Mouse (Mus musculus): ENCODE results near the gene Zfp956.
A peak's percentile ranks its signal among the peaks of the same experiment; 100 is the strongest.
"Not testable (repeated sequence)": the region's sequence is repeated elsewhere in the genome, so short reads cannot be mapped to it uniquely, and the experiment has no call there.

Zfp956 gene

DNA sequence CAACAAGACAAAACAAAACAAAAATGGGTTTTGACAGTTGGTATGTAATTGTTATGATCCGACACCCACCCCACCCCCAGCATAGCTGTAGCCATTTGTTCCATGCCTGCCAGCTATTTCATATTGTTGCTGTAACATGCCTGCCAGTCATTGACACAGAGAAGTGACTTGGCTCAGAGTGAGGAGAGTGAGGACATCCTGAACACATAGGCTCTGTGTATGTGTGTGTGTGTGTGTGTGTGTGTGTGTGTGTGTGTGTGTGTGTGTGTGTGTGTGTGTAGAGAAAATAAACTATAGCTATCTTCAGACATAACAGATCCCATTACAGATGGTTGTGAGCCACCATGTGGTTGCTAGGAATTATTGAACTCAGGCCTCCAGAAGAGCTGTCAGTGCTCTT is 15.0 kb downstream of the Zfp956 start:
- not testable (repeated sequence) for DNase-seq (ENCODE audit: low spot score in 2 of 2)

- DNase-seq (ENCODE audit: low spot score in 2 of 2): no peak
Measured at GRCm38 (mm10) chr6:47974599-47974998, 21.4 kb downstream of the Zfp956 start.

GRCm38 (mm10) chr6:47978897-47979368 is 25.7 kb downstream of the Zfp956 start:
- DNase-seq (ENCODE audit: low spot score in 2 of 2): peak; percentile 60 to 68

DNA sequence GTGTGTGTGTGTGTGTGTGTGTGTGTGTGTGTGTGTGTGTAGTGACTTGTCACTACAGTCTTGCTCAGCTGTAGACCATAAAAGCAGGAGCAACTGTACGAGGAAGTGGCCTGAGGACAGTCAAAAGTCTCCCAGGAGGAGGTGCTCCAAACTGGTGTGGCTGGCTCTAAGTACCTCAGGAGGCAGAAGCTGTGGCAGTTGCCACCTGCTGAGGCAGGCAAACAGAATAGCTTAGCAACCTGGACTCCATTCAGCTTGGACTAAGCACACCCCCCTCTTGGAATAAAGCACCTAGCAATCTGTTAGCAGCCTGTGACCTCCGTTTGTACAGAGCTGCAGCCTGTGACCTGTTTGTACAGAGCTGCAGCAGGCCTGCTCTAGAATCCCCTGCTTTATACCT is 30.7 kb downstream of the Zfp956 start:
- DNase-seq (ENCODE audit: low spot score in 2 of 2): no peak

DNA sequence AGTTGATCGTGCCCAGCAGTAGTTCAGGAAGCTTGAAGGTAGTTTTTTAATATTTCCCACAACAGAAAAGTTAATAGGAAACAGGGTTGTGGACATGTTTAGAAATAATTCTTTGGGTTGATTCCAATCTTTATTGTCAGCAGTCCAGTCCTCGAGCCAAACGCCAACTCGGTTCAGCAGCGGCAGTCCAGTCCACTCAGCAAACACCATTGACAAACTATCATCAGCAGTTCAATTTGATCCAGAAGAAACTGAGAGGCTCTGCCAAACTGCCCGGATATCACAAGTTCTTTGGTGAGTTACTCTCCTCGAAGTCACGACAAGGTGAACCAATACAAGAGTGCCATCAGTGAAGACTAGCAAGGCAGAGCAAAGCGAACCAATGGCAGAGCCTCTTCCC is 42.5 kb downstream of the Zfp956 start:
- DNase-seq (ENCODE audit: low spot score in 2 of 2): no peak

DNA sequence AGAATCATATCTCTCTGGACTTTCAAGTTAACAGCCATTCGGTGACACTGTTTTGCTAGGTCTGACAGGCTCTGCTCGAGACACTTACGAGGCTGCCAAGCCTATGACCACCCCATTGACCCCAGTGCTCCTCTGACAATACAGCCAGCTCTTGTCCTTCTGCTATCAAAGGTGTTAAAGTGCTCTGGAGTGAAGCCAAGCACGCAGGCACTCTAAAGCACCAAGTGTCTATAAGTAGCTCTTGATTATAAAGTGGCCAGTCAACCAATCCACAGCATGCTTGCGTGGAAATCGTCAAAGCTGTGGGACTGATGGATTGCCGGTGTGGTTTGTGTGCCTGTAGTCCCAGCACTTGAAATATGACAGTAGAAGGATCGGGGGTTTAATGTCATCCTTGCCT is 57.5 kb downstream of the Zfp956 start:
- DNase-seq (ENCODE audit: low spot score in 2 of 2): no peak
